Mouse (Mus musculus): ENCODE data around the gene Lyar. TPM values are rescaled to one million over a fixed set of nuclear protein-coding genes. Genes with fewer than 3 reads are reported as not detected.

Gene Lyar
- polyA plus RNA-seq, 1 experiment: 19.5 TPM

GRCm38 (mm10) chr5:38275771-38276170 is 55.5 kb downstream of the Lyar start, which contains the start of gene Otop1:
TSS of gene Otop1 (plus strand) at chr5:38275972.
- H3K27ac ChIP-seq (ENCODE audit: insufficient read depth, low read length): no peak within 1 kb of the TSS
- no peak for TF ChIP-seq POLR2A (IDR thresholded peaks at IDR 0.05; ENCODE audit: borderline replicate concordance, insufficient read depth, low read length)
- H3K4me3 ChIP-seq (replicated peaks; ENCODE audit: insufficient read depth, low read depth, low read length): no peak within 1 kb of the TSS
- H3K27me3 ChIP-seq (ENCODE audit: control insufficient read depth, insufficient read depth, low read length): peaks cover 4% of the 10 kb centered on the region; the same call in 1 of the 2 replicates
- DNase-seq: no peak
- H3K4me1 ChIP-seq (ENCODE audit: control insufficient read depth, insufficient read depth, low read length): no peaks in the 10 kb centered on the region
- WGBS: 6% methylated on average over 4 of the region's 4 CpGs

GRCm38 (mm10) chr5:38276451-38276850 is 56.2 kb downstream of the Lyar start:
- no peak overlapping the region for H3K4me3 ChIP-seq (replicated peaks; ENCODE audit: insufficient read depth, low read depth, low read length)
- under 1% methylated on average over 19 of the region's 19 CpGs for WGBS

GRCm38 (mm10) chr5:38277098-38277866 is 57.0 kb downstream of the Lyar start:
- H3K27me3 ChIP-seq (ENCODE audit: control insufficient read depth, insufficient read depth, low read length): peaks cover 4% of the 10 kb centered on the region; the same call in 1 of the 2 replicates
- no peak overlapping the region for H3K4me3 ChIP-seq (replicated peaks; ENCODE audit: insufficient read depth, low read depth, low read length)
- no peak overlapping the region for H3K27ac ChIP-seq (ENCODE audit: insufficient read depth, low read length)
- TF ChIP-seq POLR2A (IDR thresholded peaks at IDR 0.05; ENCODE audit: borderline replicate concordance, insufficient read depth, low read length): no peak
- no peak for TF ChIP-seq CTCF (IDR thresholded peaks at IDR 0.05; ENCODE audit: borderline replicate concordance, insufficient read depth, low read depth, low read length)
- no peak for DNase-seq
- no peaks in the 10 kb centered on the region for H3K4me1 ChIP-seq (ENCODE audit: control insufficient read depth, insufficient read depth, low read length)
- WGBS: 2% methylated on average over 65 of the region's 65 CpGs

More at GRCm38 (mm10) chr5:38276451-38276850, 56.2 kb downstream of the Lyar start:
- Histone ChIP-seq H3K4me1 (ENCODE audit: control insufficient read depth, insufficient read depth, low read length) (no peaks in the 10 kb centered on the region), H3K27ac (ENCODE audit: insufficient read depth, low read length) (no peak overlapping the region), H3K27me3 (ENCODE audit: control insufficient read depth, insufficient read depth, low read length) (peaks cover 4% of the 10 kb centered on the region; the same call in 1 of the 2 replicates)
- no peak for DNase-seq
- TF ChIP-seq CTCF (IDR thresholded peaks at IDR 0.05; ENCODE audit: borderline replicate concordance, insufficient read depth, low read depth, low read length) (no peak), POLR2A (IDR thresholded peaks at IDR 0.05; ENCODE audit: borderline replicate concordance, insufficient read depth, low read length) (no peak)

- H3K4me1 ChIP-seq (ENCODE audit: control insufficient read depth, insufficient read depth, low read length): no peaks in the 10 kb centered on the region
- no peak overlapping the region for H3K27ac ChIP-seq (ENCODE audit: insufficient read depth, low read length)
- TF ChIP-seq CTCF (IDR thresholded peaks at IDR 0.05; ENCODE audit: borderline replicate concordance, insufficient read depth, low read depth, low read length) (no peak), POLR2A (IDR thresholded peaks at IDR 0.05; ENCODE audit: borderline replicate concordance, insufficient read depth, low read length) (no peak)
- 25% methylated on average over 12 of the region's 12 CpGs for WGBS
- peaks cover 4% of the 10 kb centered on the region; the same call in 1 of the 2 replicates for H3K27me3 ChIP-seq (ENCODE audit: control insufficient read depth, insufficient read depth, low read length)
- no peak for DNase-seq
- no peak overlapping the region for H3K4me3 ChIP-seq (replicated peaks; ENCODE audit: insufficient read depth, low read depth, low read length)
These were observed 57.8 kb downstream of the Lyar start for GRCm38 (mm10) chr5:38277936-38278600.

GRCm38 (mm10) chr5:38280075-38280474 is 59.8 kb downstream of the Lyar start:
- TF ChIP-seq POLR2A (IDR thresholded peaks at IDR 0.05; ENCODE audit: borderline replicate concordance, insufficient read depth, low read length) (no peak), CTCF (IDR thresholded peaks at IDR 0.05; ENCODE audit: borderline replicate concordance, insufficient read depth, low read depth, low read length) (no peak)
- peaks cover 4% of the 10 kb centered on the region; the same call in 1 of the 2 replicates for H3K27me3 ChIP-seq (ENCODE audit: control insufficient read depth, insufficient read depth, low read length)
- H3K4me3 ChIP-seq (replicated peaks; ENCODE audit: insufficient read depth, low read depth, low read length): no peak overlapping the region
- 51% methylated on average over 1 of the region's 1 CpGs for WGBS
- H3K4me1 ChIP-seq (ENCODE audit: control insufficient read depth, insufficient read depth, low read length): no peaks in the 10 kb centered on the region
- no peak overlapping the region for H3K27ac ChIP-seq (ENCODE audit: insufficient read depth, low read length)
- no peak for DNase-seq

Other genes starting within 250 kb of the Lyar start
- gene Stx18, start 181.7 kb upstream of the Lyar start, polyA plus RNA-seq (2012; rRNA removed): 44.8 and 52.3 TPM in 2 replicates
- 1,023 and 1,122 TPM in 2 replicates for gene Nsg1, start 60.6 kb upstream of the Lyar start, polyA plus RNA-seq (2012; rRNA removed)
- gene Zbtb49, start within 50 bp of the Lyar start, polyA plus RNA-seq (2012; rRNA removed): 18.7 and 20.4 TPM in 2 replicates
- gene Tmem128, start 39.7 kb downstream of the Lyar start, polyA plus RNA-seq (2012; rRNA removed): 56.0 and 57.8 TPM in 2 replicates
- 0.03 and 0.06 TPM in 2 replicates for gene Otop1, start 55.5 kb downstream of the Lyar start, polyA plus RNA-seq (2012; rRNA removed)
- 1.7 and 1.8 TPM in 2 replicates for gene Drd5, start 98.9 kb downstream of the Lyar start, polyA plus RNA-seq (2012; rRNA removed)

All from cerebellum, adult 2 months (tissue).